Mouse (Mus musculus) hindbrain, embryonic 15.5 days (tissue): ENCODE measurements around the gene Cdc34. TPM values are rescaled to one million over a fixed set of nuclear protein-coding genes. Genes with fewer than 3 reads are reported as not detected.

Experiments
- ATAC-seq: fragments of 200-750 bp; cut with Nextera tagmentation; 2 replicates; pipeline ENCODE4 v1.8.0; 2017; ENCODE audit warnings: low read depth, moderate number of reproducible peaks, moderate TSS enrichment; ENCODE audit not compliant: low FRiP score
- H3K27ac ChIP-seq: fragments of 300-500 bp; sonication (generic); replicated peaks from 2 replicates; pipeline ENCODE4 v1.5.1; 2015; ENCODE audit warnings: mild to moderate bottlenecking, inconsistent platforms
- H3K27me3 ChIP-seq: fragments of 300-500 bp; sonication (generic); 2 replicates; pipeline ENCODE4 v1.6.1; 2015; ENCODE audit warnings: control low read depth, inconsistent platforms
- H3K36me3 ChIP-seq: fragments of 300-500 bp; sonication (generic); 2 replicates; pipeline ENCODE4 v1.6.1; 2015; ENCODE audit warnings: control low read depth, inconsistent platforms
- H3K4me1 ChIP-seq: fragments of 300-500 bp; sonication (generic); replicated peaks from 2 replicates; pipeline ENCODE4 v1.6.1; 2015; ENCODE audit warnings: control low read depth, inconsistent platforms
- H3K4me2 ChIP-seq: fragments of 300-500 bp; sonication (generic); 2 replicates; pipeline ENCODE4 v1.6.1; 2015; ENCODE audit warnings: moderate library complexity, mild to moderate bottlenecking, inconsistent platforms
- H3K4me3 ChIP-seq: fragments of 300-500 bp; sonication (generic); 2 replicates; pipeline ENCODE4 v1.5.1; 2015; ENCODE audit warnings: mild to moderate bottlenecking, inconsistent platforms
- H3K9ac ChIP-seq: fragments of 300-500 bp; sonication (generic); 2 replicates; pipeline ENCODE4 v1.6.1; 2015; ENCODE audit warnings: inconsistent platforms
- H3K9me3 ChIP-seq: fragments of 300-500 bp; sonication (generic); 2 replicates; pipeline ENCODE4 v1.6.1; 2016; ENCODE audit warnings: control low read depth, inconsistent platforms
- WGBS: fragments of 180-500 bp; shearing (Covaris S2); methylation state at CpG from one replicate; pipeline ENCODE4 v1.1.7; 2015; 5-methylcytosine and 5-hydroxymethylcytosine counted together
- polyA plus RNA-seq: library from polyadenylated mRNA; unstranded; fragments of >200 nt; fragmentation: Nextera tagmentation; extraction: Ambion mirVana; gene quantifications from 2 replicates; pipeline ENCODE4 v1.2.1, GENCODE M21; 2015

Cdc34 gene
- polyA plus RNA-seq, 1 experiment from 2014 or later = 91.7 TPM

GRCm38 (mm10) chr10:79712499-79713126 is 30.6 kb downstream of the Cdc34 start:
- Histone ChIP-seq H3K27me3 (peaks cover 17% of the 10 kb centered on the region), H3K4me1 (peaks cover 22% of the 10 kb centered on the region), H3K36me3 (peaks cover 16% of the 10 kb centered on the region), H3K9me3 (no peaks in the 10 kb centered on the region), H3K27ac (no peak overlapping the region), H3K4me3 (no peak overlapping the region), H3K9ac (no peak overlapping the region), H3K4me2 (no peak overlapping the region)
- ATAC-seq = peak; percentile 19; the same call in 1 of the 2 replicates
- 12% methylated on average over 4 of the region's 6 CpGs for WGBS

GRCm38 (mm10) chr10:79713163-79713562 is 31.2 kb downstream of the Cdc34 start:
- no peak overlapping the region for H3K4me2 ChIP-seq
- no peak overlapping the region for H3K9ac ChIP-seq
- peaks cover 16% of the 10 kb centered on the region for H3K36me3 ChIP-seq
- peaks cover 21% of the 10 kb centered on the region for H3K27me3 ChIP-seq
- peaks cover 24% of the 10 kb centered on the region for H3K4me1 ChIP-seq
- ATAC-seq = no peak
- no peak overlapping the region for H3K4me3 ChIP-seq
- WGBS = 40% methylated on average over 1 of the region's 1 CpGs
- H3K9me3 ChIP-seq = no peaks in the 10 kb centered on the region
- H3K27ac ChIP-seq = no peak overlapping the region

- Histone ChIP-seq H3K4me2 (no peak overlapping the region), H3K4me1 (peaks cover 28% of the 10 kb centered on the region), H3K27me3 (peaks cover 24% of the 10 kb centered on the region), H3K4me3 (no peak overlapping the region), H3K9me3 (no peaks in the 10 kb centered on the region), H3K27ac (no peak overlapping the region), H3K9ac (no peak overlapping the region), H3K36me3 (peaks cover 16% of the 10 kb centered on the region)
- WGBS = 52% methylated on average over 4 of the region's 4 CpGs
- ATAC-seq = no peak
Observed at GRCm38 (mm10) chr10:79714996-79715395, 33.0 kb downstream of the Cdc34 start.

DNA sequence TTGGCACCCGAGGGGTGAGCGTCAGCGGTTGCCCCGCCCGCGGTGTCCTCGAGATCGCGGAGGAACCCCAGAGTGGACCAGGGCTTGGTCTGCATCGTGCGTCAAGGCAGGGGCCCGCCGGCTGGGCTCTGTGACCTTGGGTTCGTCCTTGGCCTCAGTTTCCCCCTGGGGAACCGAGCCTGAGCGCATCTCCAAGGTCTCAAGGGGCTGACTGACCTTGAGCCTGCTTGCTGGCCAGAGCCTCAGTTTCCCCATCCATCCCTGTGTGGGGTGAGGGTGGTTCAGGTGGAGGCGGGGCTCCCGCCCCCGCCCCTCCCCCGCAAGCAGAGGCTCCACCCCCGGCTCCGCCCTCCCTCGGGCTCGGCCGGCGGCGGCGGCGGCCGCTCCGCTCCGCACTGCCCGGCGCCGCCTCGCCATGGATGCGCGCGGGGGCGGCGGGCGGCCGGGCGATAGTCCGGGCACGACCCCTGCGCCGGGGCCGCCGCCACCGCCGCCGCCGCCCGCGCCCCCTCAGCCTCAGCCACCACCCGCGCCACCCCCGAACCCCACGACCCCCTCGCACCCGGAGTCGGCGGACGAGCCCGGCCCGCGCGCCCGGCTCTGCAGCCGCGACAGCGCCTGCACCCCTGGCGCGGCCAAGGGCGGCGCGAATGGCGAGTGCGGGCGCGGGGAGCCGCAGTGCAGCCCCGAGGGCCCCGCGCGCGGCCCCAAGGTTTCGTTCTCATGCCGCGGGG is 34.4 kb downstream of the Cdc34 start, which contains the start of gene Hcn2:
TSS of gene Hcn2 (plus strand) at position 381 of the 734 bp plus-strand sequence.
- peak; percentile 57 for ATAC-seq
- Histone ChIP-seq H3K4me3 (peak within 1 kb of the TSS; percentile 86), H3K9me3 (no peaks in the 10 kb centered on the region), H3K27ac (peak within 1 kb of the TSS; percentile 64), H3K4me2 (peak within 1 kb of the TSS; percentile 82), H3K27me3 (peaks cover 24% of the 10 kb centered on the region), H3K9ac (peak within 1 kb of the TSS; percentile 84), H3K4me1 (peaks cover 28% of the 10 kb centered on the region), H3K36me3 (peaks cover 5% of the 10 kb centered on the region)
- WGBS = 2% methylated on average over 54 of the region's 91 CpGs

DNA sequence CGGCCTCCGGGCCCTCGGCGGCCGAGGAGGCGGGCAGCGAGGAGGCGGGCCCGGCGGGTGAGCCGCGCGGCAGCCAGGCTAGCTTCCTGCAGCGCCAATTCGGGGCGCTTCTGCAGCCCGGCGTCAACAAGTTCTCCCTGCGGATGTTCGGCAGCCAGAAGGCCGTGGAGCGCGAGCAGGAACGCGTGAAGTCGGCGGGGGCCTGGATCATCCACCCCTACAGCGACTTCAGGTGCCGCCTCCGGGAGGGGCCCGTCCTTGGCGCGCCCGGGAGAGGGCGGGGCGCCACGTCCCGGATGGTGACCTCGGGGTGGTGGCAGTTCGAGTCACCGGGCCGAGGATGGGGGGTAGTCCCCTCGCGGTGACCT is 35.0 kb downstream of the Cdc34 start:
- 0% methylated on average over 42 of the region's 44 CpGs for WGBS
- H3K36me3 ChIP-seq = no peaks in the 10 kb centered on the region
- H3K4me2 ChIP-seq = peak overlapping the region; percentile 82
- H3K9ac ChIP-seq = peak overlapping the region; percentile 84
- H3K4me1 ChIP-seq = peaks cover 28% of the 10 kb centered on the region
- H3K27ac ChIP-seq = peak overlapping the region; percentile 64
- 0 out of 2 replicates have a peak, but pooled peaks have one; percentile 3 for ATAC-seq
- peaks cover 24% of the 10 kb centered on the region for H3K27me3 ChIP-seq
- H3K9me3 ChIP-seq = no peaks in the 10 kb centered on the region
- peak overlapping the region; percentile 86 for H3K4me3 ChIP-seq

DNA sequence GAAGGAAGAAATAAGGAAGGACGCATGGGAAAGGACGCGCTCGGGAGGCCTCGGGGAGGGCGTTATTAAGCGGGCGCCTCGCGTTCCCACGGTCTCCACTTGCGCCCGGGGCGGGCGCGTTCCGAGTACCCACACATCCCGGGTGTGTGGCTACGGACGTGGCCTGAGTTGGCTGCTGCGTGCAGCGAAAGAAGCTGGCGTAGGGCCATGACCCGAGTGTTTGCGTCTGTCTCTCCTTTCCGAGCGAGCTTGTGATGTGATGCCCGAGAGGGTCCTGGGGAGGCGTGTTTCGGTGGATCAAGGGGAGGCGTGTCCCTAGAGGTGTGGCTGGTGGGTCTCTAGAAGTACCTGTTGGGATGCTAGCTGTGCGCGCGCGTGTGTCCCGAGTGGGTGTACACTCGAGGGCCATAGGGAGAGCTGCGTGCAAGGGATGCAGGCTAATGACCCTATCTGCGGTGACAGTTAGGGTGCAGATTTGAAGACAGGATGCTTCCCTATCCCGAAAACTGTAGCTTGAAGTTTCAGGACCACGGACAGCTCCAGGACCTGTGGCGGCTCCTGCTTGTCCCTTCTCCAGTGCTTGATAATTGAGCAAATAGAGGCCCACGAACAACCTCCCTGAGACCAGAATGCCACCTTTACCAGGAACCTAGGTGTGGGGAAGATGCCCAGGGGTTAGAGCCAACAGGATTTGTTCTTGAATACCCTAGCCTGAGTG is 35.8 kb downstream of the Cdc34 start:
- peaks cover 24% of the 10 kb centered on the region for H3K27me3 ChIP-seq

DNA sequence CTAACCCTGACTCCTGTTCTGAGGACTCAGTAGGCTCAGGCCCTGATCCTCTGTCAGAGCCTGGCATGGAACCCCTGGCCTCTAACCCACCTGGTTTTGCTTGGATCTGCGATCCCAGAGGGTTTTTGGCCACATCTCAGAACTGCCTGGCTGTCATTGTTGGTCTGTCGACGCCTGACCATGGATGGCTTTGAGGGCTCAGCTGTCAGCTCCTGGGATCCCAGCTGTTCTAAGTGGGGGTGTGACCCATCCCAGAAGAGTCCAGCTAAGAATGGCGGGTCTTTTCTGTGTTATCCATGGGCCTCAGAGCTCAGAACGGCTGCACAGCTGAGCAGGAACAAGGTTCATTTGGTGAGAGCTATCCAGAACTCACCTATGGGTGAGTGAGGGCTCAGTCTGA is 39.1 kb downstream of the Cdc34 start:
- Histone ChIP-seq H3K4me2 (no peak overlapping the region), H3K27ac (no peak overlapping the region), H3K36me3 (no peaks in the 10 kb centered on the region), H3K4me1 (peaks cover 28% of the 10 kb centered on the region), H3K4me3 (no peak overlapping the region), H3K9me3 (no peaks in the 10 kb centered on the region), H3K27me3 (peaks cover 9% of the 10 kb centered on the region), H3K9ac (no peak overlapping the region)
- WGBS = 55% methylated on average over 5 of the region's 5 CpGs
- ATAC-seq = no peak

More for the DNA sequence above, 35.8 kb downstream of the Cdc34 start:
- Histone ChIP-seq H3K4me1 (peaks cover 33% of the 10 kb centered on the region), H3K4me3 (peak overlapping the region; percentile 86), H3K27ac (no peak overlapping the region), H3K9ac (peak overlapping the region; percentile 84), H3K4me2 (peak overlapping the region; percentile 82), H3K36me3 (no peaks in the 10 kb centered on the region), H3K9me3 (no peaks in the 10 kb centered on the region)
- WGBS = 2% methylated on average over 43 of the region's 43 CpGs
- no peak for ATAC-seq

- no peak overlapping the region for H3K27ac ChIP-seq
- peaks cover 6% of the 10 kb centered on the region; the same call in 1 of the 2 replicates for H3K36me3 ChIP-seq
- H3K4me3 ChIP-seq = no peak overlapping the region
- H3K27me3 ChIP-seq = peaks cover 4% of the 10 kb centered on the region
- no peak overlapping the region for H3K9ac ChIP-seq
- ATAC-seq = peak; percentile 43; the same call in 1 of the 2 replicates
- no peak overlapping the region for H3K4me2 ChIP-seq
- peaks cover 10% of the 10 kb centered on the region for H3K4me1 ChIP-seq
- WGBS = 52% methylated on average over 6 of the region's 6 CpGs
- no peaks in the 10 kb centered on the region for H3K9me3 ChIP-seq
Observed at GRCm38 (mm10) chr10:79723047-79723446, 41.1 kb downstream of the Cdc34 start.

- peaks cover 6% of the 10 kb centered on the region; the same call in 1 of the 2 replicates for H3K36me3 ChIP-seq
- no peaks in the 10 kb centered on the region for H3K9me3 ChIP-seq
- no peak overlapping the region for H3K4me3 ChIP-seq
- 88% methylated on average over 7 of the region's 7 CpGs for WGBS
- no peak for ATAC-seq
- H3K27ac ChIP-seq = no peak overlapping the region
- no peak overlapping the region for H3K4me2 ChIP-seq
- 0 out of 2 replicates have a peak, but pooled peaks cover 5% of the 10 kb centered on the region for H3K4me1 ChIP-seq
- no peak overlapping the region for H3K9ac ChIP-seq
- no peaks in the 10 kb centered on the region for H3K27me3 ChIP-seq
Observed at GRCm38 (mm10) chr10:79723692-79724091, 41.7 kb downstream of the Cdc34 start.

DNA sequence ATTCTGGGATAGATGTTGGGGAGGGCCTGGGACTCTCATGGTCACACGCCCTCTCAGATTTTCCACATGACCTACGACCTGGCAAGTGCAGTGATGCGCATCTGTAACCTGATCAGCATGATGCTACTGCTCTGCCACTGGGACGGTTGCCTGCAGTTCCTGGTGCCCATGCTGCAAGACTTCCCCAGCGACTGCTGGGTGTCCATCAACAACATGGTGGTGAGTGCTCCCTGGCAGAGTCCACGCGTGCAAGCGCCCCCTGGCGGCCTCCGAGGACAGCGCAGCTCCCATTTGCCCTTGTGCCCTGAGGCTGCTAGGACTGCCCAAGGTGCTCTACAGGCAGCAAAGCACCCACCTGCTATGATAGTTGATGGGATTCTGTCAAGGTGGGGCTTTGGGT is 44.1 kb downstream of the Cdc34 start:
- ATAC-seq = no peak
- H3K4me3 ChIP-seq = no peak overlapping the region
- WGBS = 32% methylated on average over 11 of the region's 11 CpGs
- H3K9ac ChIP-seq = no peak overlapping the region
- no peak overlapping the region for H3K4me2 ChIP-seq
- H3K9me3 ChIP-seq = no peaks in the 10 kb centered on the region
- H3K27me3 ChIP-seq = no peaks in the 10 kb centered on the region
- no peak overlapping the region for H3K27ac ChIP-seq
- H3K4me1 ChIP-seq = 0 out of 2 replicates have a peak, but pooled peaks cover 5% of the 10 kb centered on the region
- H3K36me3 ChIP-seq = peaks cover 11% of the 10 kb centered on the region; the same call in 1 of the 2 replicates

GRCm38 (mm10) chr10:79728323-79729249 is 46.6 kb downstream of the Cdc34 start:
- H3K4me2 ChIP-seq = no peak overlapping the region
- WGBS = 71% methylated on average over 28 of the region's 28 CpGs
- no peaks in the 10 kb centered on the region for H3K27me3 ChIP-seq
- H3K36me3 ChIP-seq = peaks cover 35% of the 10 kb centered on the region
- H3K9ac ChIP-seq = no peak overlapping the region
- no peaks in the 10 kb centered on the region for H3K4me1 ChIP-seq
- no peak overlapping the region for H3K4me3 ChIP-seq
- ATAC-seq = no peak
- no peak overlapping the region for H3K27ac ChIP-seq
- H3K9me3 ChIP-seq = no peaks in the 10 kb centered on the region
